In genomic region chr4:41274377-41274979, GRCm38 (mm10) we compare ENCODE assay signal across 8 mouse cellular contexts. TPM values are rescaled to one million over a fixed set of nuclear protein-coding genes. Genes with fewer than 3 reads are reported as not detected.
A peak's percentile ranks its signal among the peaks of the same experiment; 100 is the strongest.
DNase-seq lines count a peak whose midpoint lies in the region; ATAC-seq lines count a peak whose summit lies in the region.

No protein-coding gene starts in this region.

- no peaks in the 10 kb centered on the region for H3K9me3 ChIP-seq in embryonic facial prominence, embryonic 12.5 days
- no peaks in the 10 kb centered on the region for H3K9me3 ChIP-seq in hindbrain, embryonic 16.5 days (ENCODE audit: control insufficient read depth, low read length)
- H3K9me3 ChIP-seq in midbrain, embryonic 12.5 days: no peaks in the 10 kb centered on the region

- peak; percentile 10 for DNase-seq in embryo, embryonic 9.5 days (ENCODE audit: extremely low spot score)
- DNase-seq in embryo, embryonic 11 days: no peak
- peak; percentile 15 to 31 for DNase-seq in CD8-positive naive resting alpha-beta T cell, adult 2 months (ENCODE audit: low read depth in 2 of 2, low spot score in 2 of 2)
- no peak for DNase-seq in urinary bladder, postnatal 36 days (ENCODE audit: low spot score in 2 of 2)
- DNase-seq in left cerebral cortex, adult 11 months (ENCODE audit: low spot score): no peak

- peak overlapping the region; percentile 65 for H3K4me2 ChIP-seq in embryonic facial prominence, embryonic 12.5 days (replicated peaks)
- H3K4me2 ChIP-seq in hindbrain, embryonic 16.5 days (ENCODE audit: low read length): peak overlapping the region; percentile 94
- H3K4me2 ChIP-seq in midbrain, embryonic 12.5 days (replicated peaks): peak overlapping the region; percentile 79

- peak; percentile 79 for ATAC-seq in embryonic facial prominence, embryonic 12.5 days (ENCODE audit: insufficient number of reproducible peaks, insufficient read depth, low FRiP score, low TSS enrichment)
- ATAC-seq in hindbrain, embryonic 16.5 days: peak; percentile 65
- peak; percentile 78; the same call in 1 of the 2 replicates for ATAC-seq in midbrain, embryonic 12.5 days (ENCODE audit: low FRiP score, low read depth)

- under 1% methylated on average over 18 of the region's 18 CpGs for WGBS in embryonic facial prominence, embryonic 12.5 days
- under 1% methylated on average over 18 of the region's 18 CpGs for WGBS in hindbrain, embryonic 16.5 days
- 2% methylated on average over 18 of the region's 18 CpGs for WGBS in midbrain, embryonic 12.5 days

- peak overlapping the region; percentile 69 for H3K4me3 ChIP-seq in embryonic facial prominence, embryonic 12.5 days
- H3K4me3 ChIP-seq in hindbrain, embryonic 16.5 days (ENCODE audit: low read length): peak overlapping the region; percentile 66
- peak overlapping the region; percentile 92 for H3K4me3 ChIP-seq in midbrain, embryonic 12.5 days

- H3K9ac ChIP-seq in embryonic facial prominence, embryonic 12.5 days: peak overlapping the region; percentile 84
- H3K9ac ChIP-seq in hindbrain, embryonic 16.5 days (ENCODE audit: low read depth, low read length): peak overlapping the region; percentile 83
- peak overlapping the region; percentile 91 for H3K9ac ChIP-seq in midbrain, embryonic 12.5 days (replicated peaks)

- H3K27ac ChIP-seq in embryonic facial prominence, embryonic 12.5 days: peak overlapping the region; percentile 87
- peak overlapping the region; percentile 95 for H3K27ac ChIP-seq in hindbrain, embryonic 16.5 days (ENCODE audit: low read depth, low read length)
- peak overlapping the region; percentile 87 for H3K27ac ChIP-seq in midbrain, embryonic 12.5 days (replicated peaks)

- H3K27me3 ChIP-seq in embryonic facial prominence, embryonic 12.5 days: no peaks in the 10 kb centered on the region
- no peaks in the 10 kb centered on the region for H3K27me3 ChIP-seq in hindbrain, embryonic 16.5 days (replicated peaks; ENCODE audit: control insufficient read depth, insufficient read depth, low read length)
- no peaks in the 10 kb centered on the region for H3K27me3 ChIP-seq in midbrain, embryonic 12.5 days

- peaks cover 23% of the 10 kb centered on the region for H3K4me1 ChIP-seq in embryonic facial prominence, embryonic 12.5 days
- H3K4me1 ChIP-seq in hindbrain, embryonic 16.5 days (ENCODE audit: control insufficient read depth, insufficient read depth, low read depth, low read length): peaks cover 27% of the 10 kb centered on the region
- peaks cover 24% of the 10 kb centered on the region for H3K4me1 ChIP-seq in midbrain, embryonic 12.5 days

- H3K36me3 ChIP-seq in embryonic facial prominence, embryonic 12.5 days: peaks cover 17% of the 10 kb centered on the region
- H3K36me3 ChIP-seq in hindbrain, embryonic 16.5 days (ENCODE audit: control insufficient read depth, insufficient read depth, low read length): peaks cover 2% of the 10 kb centered on the region; the same call in 1 of the 2 replicates
- H3K36me3 ChIP-seq in midbrain, embryonic 12.5 days: peaks cover 18% of the 10 kb centered on the region

RNA-seq across cellular contexts. Expression of gene Ubap2, which starts 0.5 kb away (rescaled TPM):
- 74.4 and 77.6 TPM in 2 replicates for polyA plus RNA-seq in embryonic facial prominence, embryonic 12.5 days (2016; fragmentation: Nextera tagmentation; extraction: Ambion mirVana)
- 50.1 and 60.2 TPM in 2 replicates for polyA plus RNA-seq in hindbrain, embryonic 16.5 days (2015; fragmentation: Nextera tagmentation; extraction: Ambion mirVana)
- polyA plus RNA-seq in midbrain, embryonic 12.5 days (2016; fragmentation: Nextera tagmentation; extraction: Ambion mirVana): 74.8 and 75.5 TPM in 2 replicates

RNA-seq across cellular contexts. Expression of gene Dcaf12, which starts 40.2 kb away (rescaled TPM):
- polyA plus RNA-seq in embryonic facial prominence, embryonic 12.5 days (2016; fragmentation: Nextera tagmentation; extraction: Ambion mirVana): 55.7 and 57.1 TPM in 2 replicates
- 75.5 and 81.4 TPM in 2 replicates for polyA plus RNA-seq in hindbrain, embryonic 16.5 days (2015; fragmentation: Nextera tagmentation; extraction: Ambion mirVana)
- 73.1 and 74.9 TPM in 2 replicates for polyA plus RNA-seq in midbrain, embryonic 12.5 days (2016; fragmentation: Nextera tagmentation; extraction: Ambion mirVana)

Comparison
In these comparisons a context has a peak if more than half of its experiments do, and no peak if none do; other contexts are left out.
1. DNase-seq: peak in embryo, embryonic 9.5 days (single experiment) and CD8-positive naive resting alpha-beta T cell, adult 2 months (2 of 2); none in embryo, embryonic 11 days (single experiment), urinary bladder, postnatal 36 days (0 of 2) and left cerebral cortex, adult 11 months (single experiment).
2. Peak in every context shown above with its lines, with median percentiles within 50 percentile points of each other: ATAC-seq, H3K27ac ChIP-seq, H3K4me2 ChIP-seq, H3K4me3 ChIP-seq and H3K9ac ChIP-seq.